Mouse (Mus musculus) limb, embryonic 14.5 days (tissue): ENCODE measurements around the gene Lmo4. TPM values are rescaled to one million over a fixed set of nuclear protein-coding genes. Genes with fewer than 3 reads are reported as not detected.

Experiments used
- ATAC-seq: fragments of 200-750 bp; cut with Nextera tagmentation; 2 replicates; pipeline ENCODE4 v1.8.0; 2017; ENCODE audit warnings: low read depth, moderate number of reproducible peaks, moderate TSS enrichment; ENCODE audit not compliant: low FRiP score
- DNase-seq: peaks from one replicate; pipeline ENCODE4 v3.0.0-alpha.2; 2015; ENCODE audit warnings: low spot score
- H3K27ac ChIP-seq: fragments of 300-500 bp; sonication (generic); replicated peaks from 2 replicates; pipeline ENCODE4 v1.5.1; 2014; ENCODE audit warnings: low read depth, mild to moderate bottlenecking, low read length, moderate library complexity, mixed read lengths
- H3K27me3 ChIP-seq: fragments of 300-500 bp; sonication (generic); 2 replicates; pipeline ENCODE4 v1.6.1; 2014; ENCODE audit warnings: low read length, mixed read lengths; ENCODE audit not compliant: control insufficient read depth, insufficient read depth
- H3K36me3 ChIP-seq: fragments of 300-500 bp; sonication (generic); 2 replicates; pipeline ENCODE4 v1.6.1; 2014; ENCODE audit warnings: mild to moderate bottlenecking, low read length, moderate library complexity, mixed read lengths; ENCODE audit not compliant: control insufficient read depth, insufficient read depth
- H3K4me1 ChIP-seq: fragments of 300-500 bp; sonication (generic); 2 replicates; pipeline ENCODE4 v1.6.1; 2014; ENCODE audit warnings: antibody characterized with exemption, low read length, mixed read lengths; ENCODE audit not compliant: control insufficient read depth, insufficient read depth
- H3K4me2 ChIP-seq: fragments of 300-500 bp; sonication (generic); replicated peaks from 2 replicates; pipeline ENCODE4 v1.6.1; 2014; ENCODE audit warnings: low read depth, mild to moderate bottlenecking, low read length, moderate library complexity; ENCODE audit not compliant: severe bottlenecking
- H3K4me3 ChIP-seq: fragments of 300-500 bp; sonication (generic); replicated peaks from 2 replicates; pipeline ENCODE4 v1.5.1; 2014; ENCODE audit warnings: low read length
- H3K9ac ChIP-seq: fragments of 300-500 bp; sonication (generic); 2 replicates; pipeline ENCODE4 v1.6.1; 2014; ENCODE audit warnings: mild to moderate bottlenecking, low read depth, low read length, moderate library complexity; ENCODE audit not compliant: severe bottlenecking
- H3K9me3 ChIP-seq: fragments of 300-500 bp; sonication (generic); 2 replicates; pipeline ENCODE4 v1.6.1; 2016; ENCODE audit warnings: low read length; ENCODE audit not compliant: control insufficient read depth
- POLR2A ChIP-seq: fragments of 200-500 bp; IDR thresholded peaks from 2 replicates; pipeline ENCODE4 v1.8.0; 2012; ENCODE audit warnings: inconsistent platforms, mild to moderate bottlenecking, moderate library complexity, borderline replicate concordance; ENCODE audit not compliant: insufficient read depth, insufficient read length; ENCODE audit errors: extremely low read depth
- WGBS: fragments of 180-500 bp; shearing (Covaris S2); extraction: QIAGEN DNeasy Blood & Tissue Kit; methylation state at CpG from one replicate; pipeline ENCODE4 v1.1.7; 2014; 5-methylcytosine and 5-hydroxymethylcytosine counted together
- polyA plus RNA-seq, 2 experiments: library from polyadenylated mRNA; depleted of rRNA in 1 of 2; stranded (reverse) in 1 of 2; unstranded in 1 of 2; fragments of >200 nt; fragmentation: Nextera tagmentation in 1 of 2; extraction: Ambion mirVana in 1 of 2; gene quantifications; 2 replicates each; pipeline versions ENCODE4 v1.2.1 to v1.2.3; 2012 to 2014

Gene Lmo4
- polyA plus RNA-seq, 2 experiments = 87.9 to 137 TPM

DNA sequence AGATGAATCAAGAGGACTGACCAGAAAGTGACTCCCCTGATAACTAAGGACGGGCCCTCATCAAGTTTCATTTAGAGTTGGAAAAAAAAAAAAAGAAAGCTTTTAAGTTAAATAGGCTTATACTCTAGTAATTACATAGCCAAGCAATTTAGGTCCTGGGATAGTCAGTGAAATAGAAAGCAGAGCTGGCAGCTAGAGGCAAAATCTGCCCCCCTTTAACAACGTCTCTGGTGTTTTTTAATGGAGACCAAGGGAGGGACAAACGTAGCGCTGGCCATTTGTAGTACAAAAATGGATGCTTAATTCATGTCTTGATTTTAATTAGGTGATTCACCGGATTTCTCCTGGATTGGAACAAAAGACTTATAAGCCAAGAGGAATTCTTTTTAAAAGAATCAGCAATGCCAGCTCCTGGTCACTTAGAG, 1.0 kb downstream of the Lmo4 start:
- peak overlapping the region; percentile 96 for H3K9ac ChIP-seq
- WGBS = 2% methylated on average over 5 of the region's 5 CpGs
- ATAC-seq (no peak), DNase-seq (peak; percentile 49)
- TF ChIP-seq POLR2A = no peak
- peak overlapping the region; percentile 96 for H3K4me2 ChIP-seq
- H3K36me3 ChIP-seq = peaks cover 12% of the 10 kb centered on the region
- peaks cover 18% of the 10 kb centered on the region; the same call in 1 of the 2 replicates for H3K4me1 ChIP-seq
- no peaks in the 10 kb centered on the region for H3K27me3 ChIP-seq
- no peaks in the 10 kb centered on the region for H3K9me3 ChIP-seq
- peak overlapping the region; percentile 87 for H3K4me3 ChIP-seq
- H3K27ac ChIP-seq = peak overlapping the region; percentile 97

DNA sequence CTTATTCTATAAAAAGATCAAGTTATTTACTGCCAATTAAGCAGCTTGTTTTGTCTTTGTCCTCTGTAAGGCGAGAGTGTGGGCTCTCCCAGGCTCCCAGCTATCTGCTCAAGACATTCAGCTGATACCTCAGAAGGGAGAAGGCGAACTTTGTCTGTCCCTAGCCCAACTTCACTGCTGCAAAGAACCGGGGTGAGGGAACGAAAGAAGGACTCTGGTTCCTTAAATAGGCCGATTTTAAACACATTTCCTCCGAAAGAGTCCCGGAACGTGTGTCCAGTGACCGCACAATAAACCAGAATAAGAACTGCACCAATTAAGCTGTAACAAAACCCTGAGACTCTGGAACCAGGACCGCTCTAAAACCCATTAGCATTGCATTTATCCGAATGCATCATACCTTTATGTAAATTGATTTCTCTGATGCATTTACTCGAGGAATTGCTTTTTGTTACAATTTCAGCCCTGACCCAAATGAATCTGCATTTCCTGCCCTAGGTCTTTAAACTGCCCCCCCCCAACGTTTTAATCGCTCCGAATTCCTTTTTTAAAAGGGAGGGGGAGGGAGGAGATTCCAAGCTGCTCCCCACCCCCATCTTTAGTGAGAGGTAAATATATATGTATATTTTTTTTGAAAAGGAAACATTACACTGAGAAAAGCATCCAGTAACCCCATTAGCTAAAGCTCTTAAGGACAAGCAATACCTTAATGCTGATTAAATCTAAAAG, 1.6 kb downstream of the Lmo4 start:
- Histone ChIP-seq H3K4me1 (peaks cover 21% of the 10 kb centered on the region; the same call in 1 of the 2 replicates), H3K4me2 (peak overlapping the region; percentile 96), H3K27ac (peak overlapping the region; percentile 97), H3K27me3 (no peaks in the 10 kb centered on the region), H3K9me3 (no peaks in the 10 kb centered on the region), H3K9ac (peak overlapping the region; percentile 96), H3K36me3 (peaks cover 12% of the 10 kb centered on the region), H3K4me3 (peak overlapping the region; percentile 87)
- ATAC-seq (no peak), DNase-seq (peak; percentile 37)
- 1% methylated on average over 15 of the region's 15 CpGs for WGBS
- no peak for TF ChIP-seq POLR2A

DNA sequence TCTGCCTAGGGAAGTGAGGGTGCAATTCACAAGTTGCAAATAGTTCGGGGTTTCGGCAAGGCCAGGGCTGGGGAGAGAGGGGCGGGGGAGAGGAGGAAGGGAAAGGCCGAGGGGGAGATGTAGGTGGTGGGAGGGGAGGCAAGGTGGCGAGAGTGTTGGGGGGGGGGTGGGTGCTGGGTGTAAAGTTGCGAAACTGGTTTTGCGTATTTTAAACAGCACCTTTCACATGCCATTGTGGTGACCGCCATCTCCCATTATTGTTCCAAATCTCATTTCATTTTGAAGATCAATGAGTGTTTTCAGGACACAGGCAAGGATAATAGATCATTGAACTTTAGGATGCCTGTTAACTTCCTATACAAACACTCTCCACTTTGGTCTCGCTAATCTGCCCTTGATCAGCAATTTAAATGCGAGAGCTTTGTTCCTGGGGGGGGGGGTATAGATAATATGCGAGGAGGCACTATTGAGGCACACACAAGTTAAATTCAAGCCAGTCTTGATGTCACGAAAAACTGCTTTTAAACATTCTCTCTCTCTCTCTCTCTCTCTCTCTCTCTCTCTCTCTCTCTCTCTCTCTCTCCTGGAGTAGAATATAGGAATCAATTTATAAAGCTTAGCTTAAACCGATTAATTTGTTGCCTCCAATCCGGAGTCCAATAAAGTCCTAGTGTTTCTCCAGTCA, 2.3 kb downstream of the Lmo4 start:
- H3K27me3 ChIP-seq = no peaks in the 10 kb centered on the region
- H3K9me3 ChIP-seq = no peaks in the 10 kb centered on the region
- DNase-seq (peak; percentile 47), ATAC-seq (no peak)
- peaks cover 28% of the 10 kb centered on the region for H3K4me1 ChIP-seq
- no peak for TF ChIP-seq POLR2A
- H3K4me2 ChIP-seq = peak overlapping the region; percentile 96
- peak overlapping the region; percentile 97 for H3K27ac ChIP-seq
- peak overlapping the region; percentile 96 for H3K9ac ChIP-seq
- under 1% methylated on average over 14 of the region's 14 CpGs for WGBS
- peak overlapping the region; percentile 87 for H3K4me3 ChIP-seq
- H3K36me3 ChIP-seq = peaks cover 12% of the 10 kb centered on the region

GRCm38 (mm10) chr3:144201794-144202573, 3.0 kb downstream of the Lmo4 start:
- WGBS = under 1% methylated on average over 53 of the region's 64 CpGs
- Histone ChIP-seq H3K36me3 (peaks cover 12% of the 10 kb centered on the region), H3K27me3 (no peaks in the 10 kb centered on the region), H3K9ac (peak overlapping the region; percentile 96), H3K4me2 (peak overlapping the region; percentile 96), H3K4me1 (peaks cover 33% of the 10 kb centered on the region), H3K27ac (peak overlapping the region; percentile 97), H3K4me3 (peak overlapping the region; percentile 87), H3K9me3 (no peaks in the 10 kb centered on the region)
- peak; percentile 60 for ATAC-seq
- 0 out of 2 replicates have a peak, but pooled peaks have one; percentile 6 for TF ChIP-seq POLR2A
- peak; percentile 82 for DNase-seq
